Mouse (Mus musculus) spleen, adult 2 months (tissue): ENCODE results near the gene Olfr1102.

Experiments used
- CTCF ChIP-seq: fragments of 200-500 bp; IDR thresholded peaks from 2 replicates; pipeline ENCODE4 v1.5.1; 2011; ENCODE audit warnings: mild to moderate bottlenecking, inconsistent platforms; ENCODE audit not compliant: insufficient read depth, insufficient read length, insufficient replicate concordance; ENCODE audit errors: extremely low read depth
- POLR2A ChIP-seq: fragments of 200-500 bp; IDR thresholded peaks from 2 replicates; pipeline ENCODE4 v1.6.1; 2011; ENCODE audit warnings: low read depth, low read length, inconsistent platforms

DNA sequence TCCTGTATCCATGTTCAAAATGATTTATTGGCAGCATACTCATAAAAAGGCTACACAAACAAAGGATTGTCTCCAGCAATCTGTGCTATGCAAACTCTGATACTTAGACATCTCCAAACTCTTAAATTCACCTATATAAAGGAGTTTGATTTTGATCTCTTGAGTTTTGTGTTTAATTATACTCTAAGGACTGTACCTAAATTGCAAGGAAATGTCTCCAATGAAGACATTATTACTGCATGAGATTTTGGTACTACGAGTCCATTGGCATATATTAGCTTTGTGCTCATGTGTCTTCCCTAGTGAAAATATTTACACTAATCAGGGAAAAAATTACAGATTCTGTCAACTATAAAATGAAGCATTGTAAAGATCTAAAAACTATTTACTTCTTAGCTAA is 28.8 kb downstream of the Olfr1102 start, which contains the start of gene Olfr1104:
- TF ChIP-seq CTCF (no peak), POLR2A (no peak)
